Mouse (Mus musculus) hindbrain, embryonic 13.5 days (tissue): ENCODE results near the gene Tuba1a. TPM values are rescaled to one million over a fixed set of nuclear protein-coding genes. Genes with fewer than 3 reads are reported as not detected.

ENCODE experiments used
- ATAC-seq: fragments of 200-750 bp; cut with Nextera tagmentation; 2 replicates; pipeline ENCODE4 v1.8.0; 2017; ENCODE audit warnings: moderate TSS enrichment; ENCODE audit not compliant: low FRiP score
- H3K27ac ChIP-seq: fragments of 300-500 bp; sonication (generic); 2 replicates; pipeline ENCODE4 v1.5.1; 2015; ENCODE audit warnings: inconsistent platforms, mild to moderate bottlenecking, moderate library complexity
- H3K27me3 ChIP-seq: fragments of 300-500 bp; sonication (generic); 2 replicates; pipeline ENCODE4 v1.6.1; 2015; ENCODE audit warnings: mild to moderate bottlenecking, inconsistent platforms
- H3K36me3 ChIP-seq: fragments of 300-500 bp; sonication (generic); 2 replicates; pipeline ENCODE4 v1.6.1; 2015; ENCODE audit warnings: mild to moderate bottlenecking, inconsistent platforms
- H3K4me1 ChIP-seq: fragments of 300-500 bp; sonication (generic); replicated peaks from 2 replicates; pipeline ENCODE4 v1.6.1; 2015; ENCODE audit warnings: inconsistent platforms
- H3K4me2 ChIP-seq: fragments of 300-500 bp; sonication (generic); 2 replicates; pipeline ENCODE4 v1.6.1; 2015; ENCODE audit warnings: inconsistent platforms, mild to moderate bottlenecking, moderate library complexity
- H3K4me3 ChIP-seq: fragments of 300-500 bp; sonication (generic); 2 replicates; pipeline ENCODE4 v1.5.1; 2015; ENCODE audit warnings: mild to moderate bottlenecking, inconsistent platforms
- H3K9ac ChIP-seq: fragments of 300-500 bp; sonication (generic); 2 replicates; pipeline ENCODE4 v1.6.1; 2015; ENCODE audit warnings: mild to moderate bottlenecking, inconsistent platforms
- H3K9me3 ChIP-seq: fragments of 300-500 bp; sonication (generic); 2 replicates; pipeline ENCODE4 v1.6.1; 2016; ENCODE audit warnings: inconsistent platforms
- WGBS: fragments of 180-500 bp; shearing (Covaris S2); methylation state at CpG from one replicate; pipeline ENCODE4 v1.1.7; 2015; 5-methylcytosine and 5-hydroxymethylcytosine counted together
- polyA plus RNA-seq: library from polyadenylated mRNA; unstranded; fragments of >200 nt; fragmentation: Nextera tagmentation; extraction: Ambion mirVana; gene quantifications from 2 replicates; pipeline ENCODE4 v1.2.1, GENCODE M21; 2015

The Tuba1a gene
- polyA plus RNA-seq, 1 experiment from 2014 or later = 15,152 TPM

DNA sequence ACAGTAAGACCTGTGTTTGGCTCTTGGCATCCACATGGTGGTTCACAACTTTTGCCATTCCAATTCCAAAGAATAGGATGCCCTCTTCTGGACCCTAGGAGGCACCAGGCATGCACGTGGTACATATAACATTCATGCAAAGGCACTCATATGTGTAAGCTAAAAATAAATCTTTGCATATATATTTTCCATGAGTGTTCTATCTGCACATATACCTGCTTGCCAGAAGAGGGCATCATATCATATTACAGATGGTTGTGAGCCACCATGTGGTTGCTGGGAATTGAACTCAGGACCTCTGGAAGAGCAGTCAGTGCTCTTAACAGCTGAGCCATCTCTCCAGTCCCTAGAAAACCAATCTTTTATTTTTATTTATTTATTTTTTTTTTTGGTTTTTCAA is 52.0 kb downstream of the Tuba1a start:
- H3K4me1 ChIP-seq = peaks cover 15% of the 10 kb centered on the region
- no peak for ATAC-seq
- H3K4me2 ChIP-seq = no peak overlapping the region
- no peaks in the 10 kb centered on the region for H3K9me3 ChIP-seq
- H3K36me3 ChIP-seq = peaks cover 41% of the 10 kb centered on the region
- no peak overlapping the region for H3K9ac ChIP-seq
- H3K27ac ChIP-seq = no peak overlapping the region
- peaks cover 47% of the 10 kb centered on the region for H3K27me3 ChIP-seq
- no peak overlapping the region for H3K4me3 ChIP-seq
- 65% methylated on average over 1 of the region's 1 CpGs for WGBS

Other genes with a start within 250 kb of the Tuba1a start
- gene Ccdc65, start 245.5 kb downstream of the Tuba1a start, polyA plus RNA-seq = 3.6 and 4.3 TPM in 2 replicates
- 5.1 and 6.6 TPM in 2 replicates for gene Fkbp11, start 225.5 kb downstream of the Tuba1a start, polyA plus RNA-seq
- gene Arf3, start 190.5 kb downstream of the Tuba1a start, polyA plus RNA-seq = 68.4 and 71.7 TPM in 2 replicates
- 0.12 TPM in 1 of 2 replicates, not detected in the other for gene Wnt10b, start 175.6 kb downstream of the Tuba1a start, polyA plus RNA-seq
- gene Wnt1, start 163.8 kb downstream of the Tuba1a start, polyA plus RNA-seq = 3.7 and 4.6 TPM in 2 replicates
- gene Ddn, start 144.2 kb downstream of the Tuba1a start, polyA plus RNA-seq = 0.63 and 0.69 TPM in 2 replicates
- 73.4 and 77.5 TPM in 2 replicates for gene Prkag1, start 122.2 kb downstream of the Tuba1a start, polyA plus RNA-seq
- 11.6 and 12.1 TPM in 2 replicates for gene Kmt2d, start 82.5 kb downstream of the Tuba1a start, polyA plus RNA-seq
- gene Rhebl1, start 59.2 kb downstream of the Tuba1a start, polyA plus RNA-seq = 29.7 and 34.7 TPM in 2 replicates
- 1.7 and 2.2 TPM in 2 replicates for gene Dhh, start 55.2 kb downstream of the Tuba1a start, polyA plus RNA-seq
- gene Lmbr1l, start 35.5 kb downstream of the Tuba1a start, polyA plus RNA-seq = 37.7 and 38.3 TPM in 2 replicates
- 1,016 and 1,054 TPM in 2 replicates for gene Tuba1b, start 19.1 kb downstream of the Tuba1a start, polyA plus RNA-seq
- gene Gm49450, start 152 bp downstream of the Tuba1a start, polyA plus RNA-seq = not detected in 2 replicates
- gene Tuba1c, start 76.2 kb upstream of the Tuba1a start, polyA plus RNA-seq = 28.1 and 28.2 TPM in 2 replicates
- 62.4 and 78.7 TPM in 2 replicates for gene Prph, start 101.5 kb upstream of the Tuba1a start, polyA plus RNA-seq
- 8.4 and 10.0 TPM in 2 replicates for gene Troap, start 120.9 kb upstream of the Tuba1a start, polyA plus RNA-seq
- gene C1ql4, start 134.1 kb upstream of the Tuba1a start, polyA plus RNA-seq = 5.6 and 11.8 TPM in 2 replicates
- 1.3 and 1.6 TPM in 2 replicates for gene Dnajc22, start 139.5 kb upstream of the Tuba1a start, polyA plus RNA-seq
- gene Spats2, start 172.2 kb upstream of the Tuba1a start, polyA plus RNA-seq = 42.1 and 45.0 TPM in 2 replicates